Mouse (Mus musculus): ENCODE results near the gene Tubb3.
"Not testable (repeated sequence)": the region's sequence is repeated elsewhere in the genome, so short reads cannot be mapped to it uniquely, and the experiment has no call there.

The Tubb3 gene

DNA sequence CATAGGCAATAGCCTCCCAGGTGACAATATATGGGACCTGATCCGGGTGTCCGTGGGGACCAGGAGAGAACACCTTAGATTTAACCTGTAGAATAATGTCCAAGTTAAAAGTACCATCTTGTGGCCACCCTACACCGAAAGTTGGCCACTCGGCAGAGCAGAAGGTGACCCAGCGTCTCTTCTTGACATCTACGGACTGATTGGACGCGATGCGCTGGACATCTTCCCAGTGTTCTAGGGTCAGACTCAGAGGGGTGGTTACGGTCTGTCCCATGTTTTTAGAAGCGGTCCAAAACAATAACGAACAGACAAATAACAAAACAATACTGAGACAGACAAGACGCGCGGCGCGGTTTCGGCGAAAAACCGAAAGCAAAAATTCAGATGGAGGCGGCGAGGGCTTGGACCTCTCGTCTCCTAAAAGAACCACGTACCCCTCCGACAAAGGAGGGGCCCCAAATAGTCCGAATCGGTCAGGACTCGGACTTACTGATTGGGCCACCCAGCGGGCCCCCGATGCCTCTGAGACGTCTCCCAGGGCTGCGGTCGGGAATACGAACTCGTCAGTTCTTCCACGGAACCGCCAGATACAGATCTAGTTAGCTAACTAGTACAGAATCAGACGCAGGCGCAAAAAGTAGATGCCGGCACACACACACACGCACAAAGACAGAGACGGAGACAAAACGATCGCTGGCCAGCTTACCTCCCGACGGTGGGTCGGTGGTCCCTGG is 22.2 kb downstream of the Tubb3 start:
- DNase-seq = not testable (repeated sequence)

DNA sequence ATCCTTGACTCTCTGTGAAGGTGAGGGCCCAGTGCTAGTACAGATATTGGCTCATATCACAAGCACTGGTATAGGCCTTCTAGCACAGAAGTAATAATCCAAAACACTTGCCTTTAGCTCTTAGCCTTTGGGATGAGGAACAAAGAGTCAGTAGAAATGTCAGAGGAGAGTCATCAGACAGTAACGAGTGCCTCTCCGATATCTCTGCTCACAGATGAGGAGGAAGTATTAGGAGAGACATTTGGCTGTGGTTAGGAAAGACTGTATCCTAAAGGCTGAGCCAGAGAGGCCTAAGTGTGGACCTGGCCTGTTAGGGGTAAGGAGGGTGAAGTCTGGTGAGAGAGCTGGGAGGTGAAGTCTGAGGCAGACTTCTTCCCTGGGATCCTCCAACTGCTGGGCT is 30.6 kb downstream of the Tubb3 start:
- no peak for DNase-seq

DNA sequence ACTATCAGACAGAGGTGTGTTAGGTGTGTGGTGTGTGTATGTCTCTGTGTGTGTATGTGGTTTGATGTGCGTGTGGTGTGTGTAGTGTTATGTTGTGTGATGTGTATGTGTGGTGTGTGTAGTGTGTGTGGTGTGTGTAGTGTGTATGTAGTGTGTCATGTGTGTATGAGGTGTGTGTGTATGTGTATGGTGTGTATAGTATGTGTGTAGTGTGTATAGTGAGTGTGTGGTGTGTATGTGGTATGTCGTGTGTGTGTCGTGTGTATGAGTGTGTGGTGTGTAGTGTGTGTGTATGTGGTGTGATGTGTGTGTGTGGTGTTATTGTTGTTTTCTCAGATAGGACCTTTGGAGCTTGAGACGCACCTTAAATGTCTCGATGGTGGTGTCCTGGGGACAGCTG is 31.1 kb downstream of the Tubb3 start:
- no peak for DNase-seq

DNA sequence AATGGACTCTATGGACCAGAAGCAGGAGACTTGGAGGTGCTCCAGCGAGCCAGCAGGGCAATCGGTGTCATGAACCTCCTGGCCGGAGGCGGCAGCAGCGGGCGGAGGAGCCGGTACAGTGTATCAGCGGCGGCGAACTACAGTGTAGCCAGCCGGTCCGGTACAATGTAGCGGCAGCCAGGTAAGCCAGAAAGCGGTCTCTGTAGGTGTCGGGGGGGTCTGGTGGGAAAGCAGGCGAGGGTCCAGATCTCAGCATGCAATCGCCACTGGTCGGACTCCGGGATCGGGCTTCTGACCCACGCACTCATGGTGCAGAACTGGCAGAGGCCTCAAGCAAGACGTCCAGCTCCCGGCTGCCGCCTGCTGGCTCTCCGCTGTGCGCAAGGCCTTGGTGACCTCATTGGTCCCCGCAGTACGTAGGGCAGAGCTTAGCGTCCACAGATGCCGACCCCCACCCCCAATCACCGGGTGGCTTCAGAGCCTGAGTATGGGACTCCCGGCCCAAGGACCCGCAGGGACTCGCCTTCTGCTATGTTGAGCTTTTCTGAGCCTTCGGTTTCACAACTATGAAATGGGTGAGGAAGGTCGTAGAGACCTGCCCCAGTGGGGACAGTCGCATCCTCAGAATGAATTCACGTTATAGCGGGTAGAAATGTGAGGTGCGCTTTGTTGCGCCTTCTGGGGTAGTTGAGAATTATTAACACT is 31.8 kb downstream of the Tubb3 start:
- DNase-seq = peak; percentile 96

DNA sequence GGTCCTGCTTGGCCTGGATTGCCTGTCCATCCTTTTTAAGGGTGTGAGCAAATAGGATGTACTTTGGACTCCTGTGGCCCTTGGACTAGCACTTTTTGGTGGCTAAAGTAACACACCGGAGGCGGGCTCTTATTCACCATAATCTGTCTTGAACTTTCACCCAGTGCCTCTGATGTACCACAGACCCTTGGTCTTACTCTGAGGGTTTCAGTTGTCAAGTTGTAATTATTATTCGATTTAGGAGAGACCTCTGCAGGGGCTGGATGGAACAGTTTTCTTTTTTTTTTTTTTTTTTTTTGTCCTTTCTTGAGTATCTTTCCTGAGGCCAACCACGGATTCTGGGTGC is 32.3 kb downstream of the Tubb3 start:
- peak; percentile 89 for DNase-seq

DNA sequence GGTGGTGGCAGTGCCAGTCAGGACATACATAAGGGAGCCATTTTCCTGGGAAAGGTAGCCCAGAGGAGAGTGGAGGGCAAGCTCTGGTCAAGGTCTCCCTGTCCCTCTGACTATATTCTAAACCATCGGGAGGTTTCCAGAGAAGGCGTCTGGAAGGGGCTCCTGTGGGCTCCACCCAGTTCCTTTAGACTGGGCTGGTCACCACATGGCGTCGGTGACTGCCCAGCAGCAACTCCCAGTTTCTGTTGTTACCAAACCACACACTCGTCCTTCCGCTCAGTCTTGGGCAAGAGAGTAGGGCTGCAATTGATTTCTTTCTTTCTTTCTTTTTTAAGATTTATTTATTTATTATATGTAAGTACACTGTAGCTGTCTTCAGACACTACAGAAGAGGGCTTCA is 32.9 kb downstream of the Tubb3 start:
- DNase-seq = no peak

DNA sequence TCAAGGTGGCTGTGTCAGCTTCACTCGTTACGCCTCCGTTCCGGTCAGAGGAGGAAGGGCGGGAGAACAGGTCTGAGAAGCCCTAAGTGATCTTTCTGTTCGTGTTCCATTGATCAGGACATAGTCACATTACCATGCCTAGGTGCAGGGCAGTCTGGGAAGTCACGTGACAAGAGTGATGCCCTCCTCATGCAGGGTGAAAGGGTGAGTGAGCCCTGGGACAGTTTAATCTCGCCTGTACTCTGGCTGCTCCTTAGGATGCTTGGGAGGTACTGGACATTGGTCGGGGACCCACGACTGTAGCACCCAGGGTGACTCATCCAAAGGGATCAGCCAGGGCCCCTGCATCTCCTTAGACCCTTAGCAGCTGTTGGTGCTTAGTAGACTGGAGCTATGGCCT is 34.8 kb downstream of the Tubb3 start:
- peak; percentile 31 for DNase-seq

DNA sequence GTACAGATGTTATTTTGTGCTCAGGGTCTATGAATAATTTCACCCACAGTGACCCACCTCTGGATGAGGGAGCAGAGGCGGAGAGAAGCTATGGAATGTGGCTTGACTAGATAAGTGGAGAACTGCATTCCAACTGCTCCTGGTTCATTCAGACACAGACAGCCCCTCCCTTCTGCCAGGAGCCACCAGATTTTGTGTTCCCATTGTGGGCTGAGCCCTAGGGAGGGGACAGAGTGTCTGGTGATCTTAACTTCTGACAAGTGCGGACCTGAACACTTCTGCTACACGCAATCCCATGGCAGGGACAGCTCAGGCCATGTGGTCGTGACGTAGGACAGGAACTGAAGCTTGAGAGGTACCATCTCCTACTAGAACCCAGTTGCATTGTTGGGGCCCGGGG is 35.6 kb downstream of the Tubb3 start:
- no peak for DNase-seq

DNA sequence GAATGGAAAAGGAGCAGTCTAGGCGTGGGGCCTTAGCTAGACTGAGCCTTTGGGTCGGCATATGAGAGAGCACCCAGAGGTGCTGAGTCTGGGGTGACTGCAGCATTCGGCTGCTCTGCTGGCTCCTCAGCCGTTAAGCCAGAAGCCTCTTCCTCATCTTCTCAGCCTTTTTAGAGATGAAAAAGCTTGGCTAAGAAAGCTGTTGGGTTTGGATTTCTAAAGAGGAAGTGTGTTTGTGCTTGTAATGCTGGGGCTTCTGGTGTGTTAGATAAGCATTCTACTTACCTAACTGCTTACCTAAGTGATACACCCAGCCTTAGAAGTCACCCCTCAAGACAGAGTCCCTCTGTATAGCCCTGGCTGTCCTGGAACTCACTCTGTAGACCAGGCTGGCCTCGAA is 39.6 kb downstream of the Tubb3 start:
- no peak for DNase-seq

DNA sequence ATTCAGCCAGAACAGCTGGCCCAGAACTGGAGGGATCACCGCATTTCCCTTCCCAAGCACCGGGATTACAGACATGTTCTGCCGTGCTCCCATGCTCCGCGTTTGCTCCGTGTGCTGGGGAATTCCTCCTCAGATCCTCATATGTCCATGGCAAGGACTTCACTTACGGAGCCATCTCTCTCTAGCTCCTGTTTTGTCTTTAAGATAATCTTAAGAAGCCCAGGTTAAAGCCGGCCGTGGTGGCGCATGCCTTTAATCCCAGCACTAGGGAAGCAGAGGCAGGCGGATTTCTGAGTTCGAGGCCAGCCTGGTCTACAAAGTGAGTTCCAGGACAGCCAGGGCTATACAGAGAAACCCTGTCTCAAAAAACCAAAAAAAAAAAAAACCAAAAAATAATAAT is 40.5 kb downstream of the Tubb3 start:
- DNase-seq = not testable (repeated sequence)

DNA sequence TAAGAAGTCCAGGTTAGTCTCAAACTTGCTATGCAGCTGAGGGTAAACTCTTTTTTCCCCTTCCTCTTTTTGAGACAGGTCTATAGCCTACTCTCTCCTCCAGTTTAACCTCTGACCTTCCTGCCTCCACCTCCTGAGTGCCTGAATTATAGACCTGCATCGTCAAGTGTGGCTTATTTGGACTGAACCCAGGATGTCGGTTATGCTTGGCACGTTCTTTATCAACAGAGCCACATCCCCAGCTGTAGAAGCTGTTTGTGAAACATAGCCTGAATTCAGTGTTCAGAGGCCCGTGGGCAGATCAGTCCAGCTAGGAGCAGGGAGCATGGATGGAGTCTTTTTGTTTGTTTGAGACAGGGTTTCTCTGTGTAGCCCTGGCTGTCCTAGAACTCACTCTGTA is 40.9 kb downstream of the Tubb3 start:
- no peak for DNase-seq

DNA sequence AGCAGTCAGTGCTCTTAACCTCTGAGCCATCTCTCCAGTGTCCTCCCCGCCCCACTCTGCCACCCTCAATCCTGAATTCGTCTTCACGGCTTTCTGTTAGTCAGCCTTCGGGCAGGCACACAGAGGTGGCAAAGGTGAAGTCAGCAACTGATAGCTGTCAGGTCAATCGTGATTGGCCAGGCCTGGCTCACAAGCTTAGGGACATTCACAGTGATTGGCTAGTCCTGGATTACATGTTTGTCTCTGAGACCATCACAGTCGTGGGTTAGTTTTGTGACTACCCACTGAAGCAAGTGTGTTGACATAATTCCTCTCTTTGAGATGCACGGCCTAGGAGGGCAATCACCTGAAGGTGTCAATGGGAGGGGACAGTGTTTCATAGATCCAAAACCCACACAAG is 42.1 kb downstream of the Tubb3 start:
- DNase-seq = no peak

DNA sequence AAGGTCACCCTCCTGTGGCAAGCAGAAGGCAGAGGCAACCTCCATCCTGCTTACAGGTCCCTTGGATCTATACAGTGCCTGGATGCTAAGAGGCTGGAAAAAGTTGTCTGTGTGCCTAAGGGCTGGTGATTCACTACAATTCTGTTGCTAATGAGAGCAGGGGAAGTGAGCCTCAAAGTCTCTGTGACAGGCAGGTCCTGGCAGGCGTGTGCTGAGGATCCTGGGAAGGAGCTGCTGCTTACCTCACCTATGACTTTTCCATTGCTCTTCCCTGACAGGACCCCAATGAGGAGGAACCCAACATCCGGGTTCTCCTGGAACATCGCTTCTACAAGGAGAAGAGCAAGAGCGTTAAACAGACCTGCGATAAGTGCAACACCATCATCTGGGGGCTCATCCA is 42.7 kb downstream of the Tubb3 start:
- no peak for DNase-seq

DNA sequence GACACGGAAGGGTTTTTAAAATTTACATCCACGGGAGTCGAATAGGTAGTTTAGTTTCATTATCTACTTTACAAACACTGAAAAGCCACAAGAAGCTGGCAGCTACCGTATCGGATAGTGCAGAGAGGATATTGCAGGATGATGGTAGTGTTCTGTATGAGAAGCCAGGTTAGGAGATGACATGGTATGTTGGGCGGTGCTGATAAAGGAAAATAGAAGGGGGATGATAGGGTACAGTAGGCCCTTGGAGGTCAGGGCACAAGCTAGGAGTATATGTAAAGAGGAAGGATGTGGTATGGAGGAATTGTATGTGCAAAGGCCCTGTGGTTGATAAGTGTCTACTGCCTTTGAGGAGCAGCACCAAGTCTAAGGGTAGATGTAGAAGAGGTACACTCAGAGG is 43.3 kb downstream of the Tubb3 start:
- no peak for DNase-seq

DNA sequence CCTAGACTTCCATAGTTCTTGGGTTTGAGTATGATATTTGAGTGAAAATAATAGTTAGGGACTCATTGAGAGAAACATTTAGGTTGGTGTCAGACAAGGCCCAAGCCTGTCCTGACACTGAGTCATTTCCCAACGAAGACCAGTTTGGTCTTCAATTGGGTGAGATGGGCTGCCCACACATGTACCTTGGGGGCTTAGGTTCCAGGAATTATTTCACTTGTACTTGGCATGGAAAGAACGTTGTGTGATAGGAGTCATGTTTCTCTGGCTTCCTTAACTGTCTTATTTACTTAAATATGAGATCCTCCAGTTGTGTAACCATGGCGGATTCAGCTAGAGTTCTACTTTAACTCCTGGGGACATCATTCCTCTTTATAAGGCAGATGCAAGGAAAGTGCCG is 52.4 kb downstream of the Tubb3 start:
- DNase-seq = no peak

DNA sequence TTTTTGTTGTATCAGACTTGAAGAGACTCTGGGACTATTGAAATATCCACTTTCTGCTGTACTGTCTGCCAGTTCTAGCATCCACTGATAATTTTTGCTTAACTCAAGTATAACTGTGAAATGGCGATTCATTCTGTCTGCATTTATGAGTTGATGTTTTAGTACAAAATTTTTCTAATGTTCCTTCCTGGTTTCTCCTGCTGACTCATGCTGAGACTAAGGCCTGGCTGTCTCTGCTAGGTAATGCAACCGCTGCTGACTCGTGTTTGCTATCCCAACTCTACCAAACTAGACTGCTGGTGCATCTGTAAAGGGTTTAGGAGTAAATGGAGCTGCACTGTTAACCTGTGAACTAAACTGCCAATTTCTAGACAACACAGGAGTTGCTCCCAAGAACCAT is 56.3 kb downstream of the Tubb3 start:
- no peak for DNase-seq
